Mouse (Mus musculus): Measurements from ENCODE around the gene Ugt1a6a.
A peak's percentile ranks its signal among the peaks of the same experiment; 100 is the strongest.
"Not testable (repeated sequence)": the region's sequence is repeated elsewhere in the genome, so short reads cannot be mapped to it uniquely, and the experiment has no call there.

Gene Ugt1a6a

GRCm38 (mm10) chr1:88133908-88134456, 627 bp upstream of the Ugt1a6a start:
- Histone ChIP-seq H3K27me3 (ENCODE audit: insufficient read depth, low read length) (no peaks in the 10 kb centered on the region), H3K9me3 (ENCODE audit: low read length) (no peaks in the 10 kb centered on the region), H3K4me1 (replicated peaks; ENCODE audit: low read depth, low read length) (no peaks in the 10 kb centered on the region), H3K36me3 (ENCODE audit: insufficient read depth, low read length) (no peaks in the 10 kb centered on the region), H3K4me3 (replicated peaks; ENCODE audit: low read length) (no peak overlapping the region)
- no peak for TF ChIP-seq POU5F1 (IDR thresholded peaks at IDR 0.05; ENCODE audit: borderline replicate concordance, low read length)
- TF ChIP-seq NANOG (IDR thresholded peaks at IDR 0.05; ENCODE audit: borderline replicate concordance, low read length): no peak
- no peak for TF ChIP-seq CTCF (conservative IDR thresholded peaks at IDR 0.05; ENCODE audit: low read length)

GRCm38 (mm10) chr1:88135229-88135904, 758 bp downstream of the Ugt1a6a start:
- H3K4me1 ChIP-seq (replicated peaks; ENCODE audit: low read depth, low read length); H3K27me3 ChIP-seq (ENCODE audit: insufficient read depth, low read length); H3K9me3 ChIP-seq (ENCODE audit: low read length); H3K4me3 ChIP-seq (replicated peaks; ENCODE audit: low read length); H3K36me3 ChIP-seq (ENCODE audit: insufficient read depth, low read length): not testable (repeated sequence)

GRCm38 (mm10) chr1:88136646-88137045, 2.0 kb downstream of the Ugt1a6a start:
- no peak overlapping the region for H3K4me3 ChIP-seq (replicated peaks; ENCODE audit: low read length)
- no peaks in the 10 kb centered on the region for H3K27me3 ChIP-seq (ENCODE audit: insufficient read depth, low read length)
- no peaks in the 10 kb centered on the region for H3K36me3 ChIP-seq (ENCODE audit: insufficient read depth, low read length)
- H3K4me1 ChIP-seq (replicated peaks; ENCODE audit: low read depth, low read length): no peaks in the 10 kb centered on the region
- H3K9me3 ChIP-seq (ENCODE audit: low read length): no peaks in the 10 kb centered on the region
- TF ChIP-seq CTCF (conservative IDR thresholded peaks at IDR 0.05; ENCODE audit: low read length) (no peak), NANOG (IDR thresholded peaks at IDR 0.05; ENCODE audit: borderline replicate concordance, low read length) (no peak), POU5F1 (IDR thresholded peaks at IDR 0.05; ENCODE audit: borderline replicate concordance, low read length) (no peak)

DNA sequence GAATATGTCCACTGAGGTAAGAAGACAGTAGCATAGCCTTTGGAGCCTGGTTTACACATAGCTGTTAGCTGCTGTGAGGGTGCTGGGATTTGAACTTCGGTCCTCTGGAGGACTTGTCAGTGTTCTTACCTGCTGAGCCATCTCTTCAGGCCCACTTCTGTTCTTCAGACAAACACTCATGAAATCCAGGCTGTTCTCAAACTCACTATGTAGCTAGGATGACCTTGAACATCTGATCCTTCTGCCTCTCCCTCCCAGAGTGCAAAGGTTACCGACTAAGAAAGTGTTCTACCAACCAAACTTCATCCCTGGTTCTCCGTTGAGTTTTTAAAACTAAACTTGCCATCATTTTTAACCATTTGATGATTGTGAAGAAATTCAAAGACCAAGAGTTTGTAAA, 2.7 kb downstream of the Ugt1a6a start:
- Histone ChIP-seq H3K4me1 (replicated peaks; ENCODE audit: low read depth, low read length) (no peaks in the 10 kb centered on the region), H3K4me3 (replicated peaks; ENCODE audit: low read length) (no peak overlapping the region), H3K9me3 (ENCODE audit: low read length) (peaks cover 1% of the 10 kb centered on the region; the same call in 1 of the 2 replicates), H3K36me3 (ENCODE audit: insufficient read depth, low read length) (no peaks in the 10 kb centered on the region), H3K27me3 (ENCODE audit: insufficient read depth, low read length) (no peaks in the 10 kb centered on the region)
- no peak for TF ChIP-seq NANOG (IDR thresholded peaks at IDR 0.05; ENCODE audit: borderline replicate concordance, low read length)
- TF ChIP-seq POU5F1 (IDR thresholded peaks at IDR 0.05; ENCODE audit: borderline replicate concordance, low read length): no peak
- TF ChIP-seq CTCF (conservative IDR thresholded peaks at IDR 0.05; ENCODE audit: low read length): no peak

- no peaks in the 10 kb centered on the region for H3K27me3 ChIP-seq (ENCODE audit: insufficient read depth, low read length)
- H3K4me1 ChIP-seq (replicated peaks; ENCODE audit: low read depth, low read length): no peaks in the 10 kb centered on the region
- peaks cover 6% of the 10 kb centered on the region; the same call in 1 of the 2 replicates for H3K9me3 ChIP-seq (ENCODE audit: low read length)
- H3K4me3 ChIP-seq (replicated peaks; ENCODE audit: low read length): no peak overlapping the region
- H3K36me3 ChIP-seq (ENCODE audit: insufficient read depth, low read length): no peaks in the 10 kb centered on the region
- no peak for TF ChIP-seq NANOG (IDR thresholded peaks at IDR 0.05; ENCODE audit: borderline replicate concordance, low read length)
- TF ChIP-seq CTCF (conservative IDR thresholded peaks at IDR 0.05; ENCODE audit: low read length): no peak
- TF ChIP-seq POU5F1 (IDR thresholded peaks at IDR 0.05; ENCODE audit: borderline replicate concordance, low read length): no peak
Measured at GRCm38 (mm10) chr1:88138145-88138544, 3.5 kb downstream of the Ugt1a6a start.

GRCm38 (mm10) chr1:88140492-88140891, 5.9 kb downstream of the Ugt1a6a start:
- not testable (repeated sequence) for H3K36me3 ChIP-seq (ENCODE audit: insufficient read depth, low read length); H3K4me1 ChIP-seq (replicated peaks; ENCODE audit: low read depth, low read length); H3K4me3 ChIP-seq (replicated peaks; ENCODE audit: low read length); H3K27me3 ChIP-seq (ENCODE audit: insufficient read depth, low read length)
- peaks cover 15% of the 10 kb centered on the region for H3K9me3 ChIP-seq (ENCODE audit: low read length)

GRCm38 (mm10) chr1:88143966-88144675, 9.5 kb downstream of the Ugt1a6a start:
- TF ChIP-seq CTCF (conservative IDR thresholded peaks at IDR 0.05; ENCODE audit: low read length): 0 out of 2 replicates have a peak, but pooled peaks have one; percentile 6
- H3K4me3 ChIP-seq (replicated peaks; ENCODE audit: low read length); H3K4me1 ChIP-seq (replicated peaks; ENCODE audit: low read depth, low read length); H3K36me3 ChIP-seq (ENCODE audit: insufficient read depth, low read length); H3K27me3 ChIP-seq (ENCODE audit: insufficient read depth, low read length): not testable (repeated sequence)
- H3K9me3 ChIP-seq (ENCODE audit: low read length): peaks cover 15% of the 10 kb centered on the region

GRCm38 (mm10) chr1:88145278-88145677, 10.7 kb downstream of the Ugt1a6a start:
- H3K36me3 ChIP-seq (ENCODE audit: insufficient read depth, low read length); H3K4me1 ChIP-seq (replicated peaks; ENCODE audit: low read depth, low read length); H3K27me3 ChIP-seq (ENCODE audit: insufficient read depth, low read length); H3K4me3 ChIP-seq (replicated peaks; ENCODE audit: low read length): not testable (repeated sequence)
- peak; percentile 12; the same call in 1 of the 2 replicates for TF ChIP-seq CTCF (conservative IDR thresholded peaks at IDR 0.05; ENCODE audit: low read length)
- peaks cover 15% of the 10 kb centered on the region for H3K9me3 ChIP-seq (ENCODE audit: low read length)

- not testable (repeated sequence) for H3K4me1 ChIP-seq (replicated peaks; ENCODE audit: low read depth, low read length); H3K36me3 ChIP-seq (ENCODE audit: insufficient read depth, low read length); H3K27me3 ChIP-seq (ENCODE audit: insufficient read depth, low read length); H3K9me3 ChIP-seq (ENCODE audit: low read length); H3K4me3 ChIP-seq (replicated peaks; ENCODE audit: low read length)
- TF ChIP-seq CTCF (conservative IDR thresholded peaks at IDR 0.05; ENCODE audit: low read length): 0 out of 2 replicates have a peak, but pooled peaks have one; percentile 2
Measured at GRCm38 (mm10) chr1:88150133-88150532, 15.5 kb downstream of the Ugt1a6a start.

All from E14TG2a.4 (cell line).